Mouse (Mus musculus) layer of hippocampus, postnatal 14 days (tissue): ENCODE results near the gene Snx8. TPM values are rescaled to one million over a fixed set of nuclear protein-coding genes. Genes with fewer than 3 reads are reported as not detected.

ENCODE experiments used
- DNase-seq, 2 experiments: peaks; one replicate each; pipeline ENCODE4 v3.0.0; 2021 to 2022; ENCODE audit warnings: low spot score in 2 of 2, mixed read lengths in 1 of 2
- total RNA-seq, 2 experiments: library from RNA; stranded (reverse); gene quantifications; 2 replicates each; pipeline ENCODE4 v1.2.3; 2021

The Snx8 gene
- total RNA-seq, 2 experiments from 2014 or later: 13.1 to 13.3 TPM

GRCm38 (mm10) chr5:140349882-140350281 is 39.2 kb downstream of the Snx8 start:
- DNase-seq: no peak

- no peak for DNase-seq
Measured at GRCm38 (mm10) chr5:140346050-140346449, 43.0 kb downstream of the Snx8 start.

GRCm38 (mm10) chr5:140345244-140345643 is 43.8 kb downstream of the Snx8 start:
- DNase-seq: no peak

GRCm38 (mm10) chr5:140342880-140343279 is 46.2 kb downstream of the Snx8 start:
- DNase-seq: no peak

- no peak for DNase-seq
Measured at GRCm38 (mm10) chr5:140339836-140340235, 49.2 kb downstream of the Snx8 start.

- DNase-seq: no peak
Measured at GRCm38 (mm10) chr5:140338779-140339178, 50.3 kb downstream of the Snx8 start.

- DNase-seq: peak in 1 of 2 experiments; percentile 14
Measured at GRCm38 (mm10) chr5:140336680-140337079, 52.4 kb downstream of the Snx8 start.

- no peak for DNase-seq
Measured at GRCm38 (mm10) chr5:140333631-140334030, 55.4 kb downstream of the Snx8 start.

GRCm38 (mm10) chr5:140332519-140332918 is 56.5 kb downstream of the Snx8 start:
- no peak for DNase-seq

- peak; percentile 63 to 68 for DNase-seq
Measured at GRCm38 (mm10) chr5:140331615-140332512, 57.2 kb downstream of the Snx8 start, which contains the start of gene Mrm2. Mrm2 (minus strand) TSS chr5:140331898.

- DNase-seq: no peak
Measured at GRCm38 (mm10) chr5:140324058-140324457, 65.0 kb downstream of the Snx8 start.

- DNase-seq: no peak
Measured at GRCm38 (mm10) chr5:140321756-140322575, 67.1 kb downstream of the Snx8 start.

- peak; percentile 90 to 92 for DNase-seq
Measured at GRCm38 (mm10) chr5:140321042-140321755, 67.9 kb downstream of the Snx8 start, which contains the start of the genes Mad1l1 and Nudt1. Mad1l1 (minus strand) TSS chr5:140321552. Nudt1 (plus strand) TSS chr5:140321656.

- DNase-seq: no peak
Measured at GRCm38 (mm10) chr5:140316716-140317115, 72.3 kb downstream of the Snx8 start.

GRCm38 (mm10) chr5:140307602-140308001 is 81.5 kb downstream of the Snx8 start:
- DNase-seq: no peak

- DNase-seq: no peak
Measured at GRCm38 (mm10) chr5:140306016-140306415, 83.0 kb downstream of the Snx8 start.

- DNase-seq: no peak
Measured at GRCm38 (mm10) chr5:140298291-140298690, 90.8 kb downstream of the Snx8 start.

GRCm38 (mm10) chr5:140292152-140292551 is 96.9 kb downstream of the Snx8 start:
- peak in 1 of 2 experiments; percentile 66 for DNase-seq
